In genomic region chr17:34563354-34563753, GRCm38 (mm10) we compare ENCODE assay signal across 15 mouse cellular contexts. TPM values are rescaled to one million over a fixed set of nuclear protein-coding genes. Genes with fewer than 3 reads are reported as not detected.
A peak's percentile ranks its signal among the peaks of the same experiment; 100 is the strongest.
DNase-seq lines count a peak whose midpoint lies in the region; ATAC-seq and TF ChIP-seq lines count a peak whose summit lies in the region.
"Had no signal": no experiment of that assay in that cellular context is flagged by ENCODE, and none has a peak within 500 bp of the region (broad histone marks: within the 10 kb centered on the region; RNA-seq: fewer than 3 reads in every experiment).

No protein-coding gene starts in this region.

- H3K27ac ChIP-seq in heart, postnatal 0 days (ENCODE audit: low read depth), result peak overlapping the region; percentile 93; the same call in 1 of the 2 replicates
- H3K27ac ChIP-seq: embryonic facial prominence, embryonic 12.5 days; hindbrain, embryonic 15.5 days had no signal

- no peak overlapping the region for H3K4me2 ChIP-seq in heart, postnatal 0 days (ENCODE audit: low read depth, low read length)
- H3K4me2 ChIP-seq: embryonic facial prominence, embryonic 12.5 days; forebrain, embryonic 15.5 days had no signal

- H3K9ac ChIP-seq in heart, postnatal 0 days (replicated peaks; ENCODE audit: low read depth, low read length), result no peak overlapping the region
- H3K9ac ChIP-seq: embryonic facial prominence, embryonic 12.5 days; forebrain, embryonic 15.5 days; hindbrain, embryonic 15.5 days had no signal

- 55% methylated on average over 11 of the region's 11 CpGs for WGBS in heart, postnatal 0 days

- H3K4me3 ChIP-seq in heart, postnatal 0 days (ENCODE audit: low read depth, low read length), result no peak overlapping the region
- peak overlapping the region; percentile 57 for H3K4me3 ChIP-seq in E14TG2a.4 (replicated peaks; ENCODE audit: low read length)
- H3K4me3 ChIP-seq: embryonic facial prominence, embryonic 12.5 days; forebrain, embryonic 15.5 days; hindbrain, embryonic 15.5 days had no signal

- TF ChIP-seq EP300 in heart, postnatal 0 days (IDR thresholded peaks at IDR 0.05; ENCODE audit: low read depth), result no peak

- no peaks in the 10 kb centered on the region; the same call in 1 of the 2 replicates for H3K27me3 ChIP-seq in heart, postnatal 0 days (ENCODE audit: control insufficient read depth, insufficient read depth, low read length)
- H3K27me3 ChIP-seq in E14TG2a.4 (ENCODE audit: insufficient read depth, low read length), result no peaks in the 10 kb centered on the region
- H3K27me3 ChIP-seq: embryonic facial prominence, embryonic 12.5 days; forebrain, embryonic 15.5 days; hindbrain, embryonic 15.5 days had no signal

- no peak for ATAC-seq in heart, postnatal 0 days (ENCODE audit: insufficient read depth, low read depth)
- ATAC-seq: forebrain, embryonic 15.5 days had no signal

- no peak for TF ChIP-seq CTCF in heart, postnatal 0 days (IDR thresholded peaks at IDR 0.05; ENCODE audit: low read depth)
- no peak for TF ChIP-seq CTCF in E14TG2a.4 (conservative IDR thresholded peaks at IDR 0.05; ENCODE audit: low read length)

- no peaks in the 10 kb centered on the region for H3K9me3 ChIP-seq in heart, postnatal 0 days (replicated peaks; ENCODE audit: control insufficient read depth, low read length)
- H3K9me3 ChIP-seq in E14TG2a.4 (ENCODE audit: low read length), result no peaks in the 10 kb centered on the region
- H3K9me3 ChIP-seq: embryonic facial prominence, embryonic 12.5 days; forebrain, embryonic 15.5 days; G1E; hindbrain, embryonic 15.5 days had no signal

- peaks cover 5% of the 10 kb centered on the region; the same call in 1 of the 2 replicates for H3K4me1 ChIP-seq in heart, postnatal 0 days (ENCODE audit: control insufficient read depth, insufficient read depth)
- peaks cover 85% of the 10 kb centered on the region for H3K4me1 ChIP-seq in E14TG2a.4 (replicated peaks; ENCODE audit: low read depth, low read length)
- H3K4me1 ChIP-seq: forebrain, embryonic 15.5 days; hindbrain, embryonic 15.5 days had no signal

- H3K36me3 ChIP-seq in heart, postnatal 0 days (replicated peaks; ENCODE audit: control insufficient read depth, insufficient read depth, low read length), result no peaks in the 10 kb centered on the region
- peaks cover 31% of the 10 kb centered on the region for H3K36me3 ChIP-seq in E14TG2a.4 (ENCODE audit: insufficient read depth, low read length)
- H3K36me3 ChIP-seq: embryonic facial prominence, embryonic 12.5 days; forebrain, embryonic 15.5 days; G1E; hindbrain, embryonic 15.5 days had no signal

- DNase-seq in heart, adult 11 months, result peak; percentile 95
- no peak for DNase-seq in heart, adult 9 months (ENCODE audit: low spot score in 2 of 2)
- DNase-seq in heart, postnatal 0 days (ENCODE audit: low spot score), result no peak
- no peak for DNase-seq in heart, adult 8-10 months (ENCODE audit: low spot score)
- peak; percentile 33 for DNase-seq in R1 (ENCODE audit: low read depth, low spot score)
- no peak for DNase-seq in right cerebral cortex, adult 18-20 months
- DNase-seq: cerebellum, adult 11-12 months; cerebellum, adult 9-10 months; cerebellum, postnatal 25 days; gastrocnemius, postnatal 14 days had no signal

RNA-seq across cellular contexts. Expression of gene Notch4, which starts 0.7 kb away (rescaled TPM):
- total RNA-seq in heart, postnatal 0 days (2014; rRNA removed; ENCODE audit: low replicate concordance), result 40.7 and 43.2 TPM in 2 replicates
- 6.3 and 6.8 TPM in 2 replicates for polyA plus RNA-seq in heart, postnatal 0 days (2015; fragmentation: Nextera tagmentation; extraction: Ambion mirVana)
- 10 to 100 TPM; 25.7 to 32.7 (median 28.6) TPM for total RNA-seq in heart, adult 8-10 months (2022)

RNA-seq across cellular contexts. Expression of gene Gpsm3, which starts 26.3 kb away (rescaled TPM):
- total RNA-seq in heart, postnatal 0 days (2014; rRNA removed; ENCODE audit: low replicate concordance), result 0.53 and 3.1 TPM in 2 replicates
- 5.9 and 6.0 TPM in 2 replicates for polyA plus RNA-seq in heart, postnatal 0 days (2015; fragmentation: Nextera tagmentation; extraction: Ambion mirVana)
- total RNA-seq in heart, adult 8-10 months (2022), result 1 to 10 TPM; 2.0 to 4.5 (median 3.1) TPM

RNA-seq across cellular contexts. Expression of gene Pbx2, which starts 27.7 kb away (rescaled TPM):
- total RNA-seq in heart, postnatal 0 days (2014; rRNA removed; ENCODE audit: low replicate concordance), result 42.6 and 59.1 TPM in 2 replicates
- polyA plus RNA-seq in heart, postnatal 0 days (2015; fragmentation: Nextera tagmentation; extraction: Ambion mirVana), result 3.3 and 4.4 TPM in 2 replicates
- total RNA-seq in heart, adult 8-10 months (2022), result 10 to 100 TPM; 16.0 to 20.6 (median 17.6) TPM

RNA-seq across cellular contexts. Expression of gene Ager, which starts 34.3 kb away (rescaled TPM):
- 2.7 and 5.8 TPM in 2 replicates for total RNA-seq in heart, postnatal 0 days (2014; rRNA removed; ENCODE audit: low replicate concordance)
- polyA plus RNA-seq in heart, postnatal 0 days (2015; fragmentation: Nextera tagmentation; extraction: Ambion mirVana), result 0.85 and 1.9 TPM in 2 replicates
- under 1 TPM in 2 of 4 experiments, not detected in 2; 0.14 to 0.16 TPM for total RNA-seq in heart, adult 8-10 months (2022)

RNA-seq across cellular contexts. Expression of gene Rnf5, which starts 40.1 kb away (rescaled TPM):
- 29.6 and 42.5 TPM in 2 replicates for total RNA-seq in heart, postnatal 0 days (2014; rRNA removed; ENCODE audit: low replicate concordance)
- polyA plus RNA-seq in heart, postnatal 0 days (2015; fragmentation: Nextera tagmentation; extraction: Ambion mirVana), result 79.9 and 86.5 TPM in 2 replicates
- 10 to 100 TPM; 37.4 to 42.5 (median 39.1) TPM for total RNA-seq in heart, adult 8-10 months (2022)

Comparison
In these comparisons a context has a peak if more than half of its experiments do, and no peak if none do; other contexts are left out.
1. DNase-seq: peak in heart, adult 11 months (single experiment) and R1 (single experiment); none in heart, adult 9 months (0 of 2), heart, postnatal 0 days (single experiment), heart, adult 8-10 months (single experiment) and right cerebral cortex, adult 18-20 months (single experiment).